Mouse (Mus musculus): ENCODE measurements around the gene Prkg1. TPM values are rescaled to one million over a fixed set of nuclear protein-coding genes. Genes with fewer than 3 reads are reported as not detected.

Prkg1 gene
- polyA plus RNA-seq (2014; fragmentation: Nextera tagmentation; extraction: Ambion mirVana) = 1.9 and 2.1 TPM in 2 replicates

GRCm38 (mm10) chr19:31764801-31765340, at the start of gene Prkg1:
Gene Prkg1, minus strand, starts transcription at chr19:31765033.
- peak within 1 kb of the TSS; percentile 60 for H3K9ac ChIP-seq (ENCODE audit: low read depth, low read length)
- peaks cover 14% of the 10 kb centered on the region for H3K4me1 ChIP-seq (ENCODE audit: control insufficient read depth, insufficient read depth, low read length)
- peak within 1 kb of the TSS; percentile 65 for H3K4me3 ChIP-seq (ENCODE audit: low read length)
- no peaks in the 10 kb centered on the region for H3K36me3 ChIP-seq (ENCODE audit: control insufficient read depth, insufficient read depth, low read length)
- no peaks in the 10 kb centered on the region for H3K9me3 ChIP-seq (ENCODE audit: control insufficient read depth, low read length)
- H3K4me2 ChIP-seq (replicated peaks; ENCODE audit: low read depth, low read length) = peak within 1 kb of the TSS; percentile 92
- under 1% methylated on average over 22 of the region's 23 CpGs for WGBS
- peak; percentile 83 for ATAC-seq (ENCODE audit: low FRiP score, low TSS enrichment)
- H3K27ac ChIP-seq (ENCODE audit: low read depth, low read length) = peak within 1 kb of the TSS; percentile 73; the same call in 1 of the 2 replicates
- no peaks in the 10 kb centered on the region for H3K27me3 ChIP-seq (ENCODE audit: control insufficient read depth, insufficient read depth, low read length)

DNA sequence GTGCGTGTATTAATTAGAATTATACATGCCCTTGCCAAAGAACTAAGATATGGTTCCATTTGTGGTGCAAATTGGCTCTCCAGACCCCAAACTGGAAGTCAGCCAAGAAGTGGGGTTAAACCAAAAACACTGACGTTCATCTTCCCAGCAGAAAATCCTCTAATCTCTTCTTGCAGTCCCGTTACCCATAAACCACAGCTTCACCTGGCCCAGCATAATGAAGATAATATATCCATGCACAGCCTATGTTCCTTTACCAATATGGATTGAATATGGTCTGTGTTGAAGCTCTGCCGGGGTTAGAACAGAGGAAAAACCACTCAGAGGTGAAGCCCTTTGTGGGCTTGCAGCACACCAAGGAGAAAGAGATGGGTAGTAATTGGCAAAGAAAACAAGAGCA, 48.3 kb upstream of the Prkg1 start:
- no peak overlapping the region for H3K9ac ChIP-seq (ENCODE audit: low read depth, low read length)
- H3K36me3 ChIP-seq (ENCODE audit: control insufficient read depth, insufficient read depth, low read length) = no peaks in the 10 kb centered on the region
- no peaks in the 10 kb centered on the region for H3K27me3 ChIP-seq (ENCODE audit: control insufficient read depth, insufficient read depth, low read length)
- 78% methylated on average over 4 of the region's 4 CpGs for WGBS
- H3K4me1 ChIP-seq (ENCODE audit: control insufficient read depth, insufficient read depth, low read length) = no peaks in the 10 kb centered on the region
- H3K4me2 ChIP-seq (replicated peaks; ENCODE audit: low read depth, low read length) = no peak overlapping the region
- H3K27ac ChIP-seq (ENCODE audit: low read depth, low read length) = no peak overlapping the region
- no peak for ATAC-seq (ENCODE audit: low FRiP score, low TSS enrichment)
- no peak overlapping the region for H3K4me3 ChIP-seq (ENCODE audit: low read length)
- no peaks in the 10 kb centered on the region for H3K9me3 ChIP-seq (ENCODE audit: control insufficient read depth, low read length)

- no peaks in the 10 kb centered on the region for H3K36me3 ChIP-seq (ENCODE audit: control insufficient read depth, insufficient read depth, low read length)
- no peak overlapping the region for H3K4me2 ChIP-seq (replicated peaks; ENCODE audit: low read depth, low read length)
- WGBS = 27% methylated on average over 5 of the region's 5 CpGs
- no peak overlapping the region for H3K9ac ChIP-seq (ENCODE audit: low read depth, low read length)
- H3K4me1 ChIP-seq (ENCODE audit: control insufficient read depth, insufficient read depth, low read length) = no peaks in the 10 kb centered on the region
- ATAC-seq (ENCODE audit: low FRiP score, low TSS enrichment) = no peak
- no peaks in the 10 kb centered on the region for H3K27me3 ChIP-seq (ENCODE audit: control insufficient read depth, insufficient read depth, low read length)
- H3K4me3 ChIP-seq (ENCODE audit: low read length) = no peak overlapping the region
- no peak overlapping the region for H3K27ac ChIP-seq (ENCODE audit: low read depth, low read length)
- H3K9me3 ChIP-seq (ENCODE audit: control insufficient read depth, low read length) = no peaks in the 10 kb centered on the region
Measured at GRCm38 (mm10) chr19:31811371-31811770, 46.5 kb upstream of the Prkg1 start.

GRCm38 (mm10) chr19:31805391-31805790, 40.6 kb upstream of the Prkg1 start:
- Histone ChIP-seq H3K4me2 (replicated peaks; ENCODE audit: low read depth, low read length) (no peak overlapping the region), H3K9ac (ENCODE audit: low read depth, low read length) (no peak overlapping the region), H3K36me3 (ENCODE audit: control insufficient read depth, insufficient read depth, low read length) (no peaks in the 10 kb centered on the region), H3K27ac (ENCODE audit: low read depth, low read length) (no peak overlapping the region), H3K27me3 (ENCODE audit: control insufficient read depth, insufficient read depth, low read length) (no peaks in the 10 kb centered on the region), H3K4me1 (ENCODE audit: control insufficient read depth, insufficient read depth, low read length) (no peaks in the 10 kb centered on the region), H3K4me3 (ENCODE audit: low read length) (no peak overlapping the region), H3K9me3 (ENCODE audit: control insufficient read depth, low read length) (no peaks in the 10 kb centered on the region)
- ATAC-seq (ENCODE audit: low FRiP score, low TSS enrichment) = no peak
- WGBS = 65% methylated on average over 7 of the region's 7 CpGs

- Histone ChIP-seq H3K9ac (ENCODE audit: low read depth, low read length) (no peak overlapping the region), H3K27ac (ENCODE audit: low read depth, low read length) (no peak overlapping the region), H3K27me3 (ENCODE audit: control insufficient read depth, insufficient read depth, low read length) (no peaks in the 10 kb centered on the region), H3K4me2 (replicated peaks; ENCODE audit: low read depth, low read length) (no peak overlapping the region), H3K36me3 (ENCODE audit: control insufficient read depth, insufficient read depth, low read length) (no peaks in the 10 kb centered on the region), H3K4me3 (ENCODE audit: low read length) (no peak overlapping the region), H3K4me1 (ENCODE audit: control insufficient read depth, insufficient read depth, low read length) (no peaks in the 10 kb centered on the region), H3K9me3 (ENCODE audit: control insufficient read depth, low read length) (no peaks in the 10 kb centered on the region)
- WGBS = 56% methylated on average over 9 of the region's 9 CpGs
- no peak for ATAC-seq (ENCODE audit: low FRiP score, low TSS enrichment)
Measured at GRCm38 (mm10) chr19:31795485-31796046, 30.7 kb upstream of the Prkg1 start.

DNA sequence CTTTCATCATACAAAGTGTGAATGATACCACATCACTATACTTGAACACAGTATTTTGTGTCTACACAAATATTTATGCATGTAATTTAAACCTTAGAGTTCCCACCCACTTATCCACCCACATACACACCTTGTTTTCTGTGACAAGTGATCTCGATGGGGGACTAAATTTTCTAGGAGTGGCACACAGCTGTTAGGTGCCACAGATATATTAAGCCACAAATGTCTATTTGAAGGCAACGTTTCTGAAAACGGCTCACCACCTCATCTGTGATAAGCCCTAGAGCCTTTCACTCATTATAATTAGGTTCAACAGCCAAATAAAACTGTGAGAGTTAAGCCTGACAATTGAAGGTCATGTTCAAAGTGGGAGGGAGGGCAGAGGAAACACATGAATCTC, 26.9 kb upstream of the Prkg1 start:
- whole genome bisulfite sequencing = 30% methylated on average over 3 of the region's 3 CpGs
- Histone ChIP-seq H3K9ac (ENCODE audit: low read depth, low read length) (no peak overlapping the region), H3K4me3 (ENCODE audit: low read length) (no peak overlapping the region), H3K4me1 (ENCODE audit: control insufficient read depth, insufficient read depth, low read length) (no peaks in the 10 kb centered on the region), H3K9me3 (ENCODE audit: control insufficient read depth, low read length) (no peaks in the 10 kb centered on the region), H3K4me2 (replicated peaks; ENCODE audit: low read depth, low read length) (no peak overlapping the region), H3K27me3 (ENCODE audit: control insufficient read depth, insufficient read depth, low read length) (no peaks in the 10 kb centered on the region), H3K27ac (ENCODE audit: low read depth, low read length) (no peak overlapping the region), H3K36me3 (ENCODE audit: control insufficient read depth, insufficient read depth, low read length) (no peaks in the 10 kb centered on the region)
- ATAC-seq (ENCODE audit: low FRiP score, low TSS enrichment) = no peak

GRCm38 (mm10) chr19:31781521-31782018, 16.7 kb upstream of the Prkg1 start:
- WGBS = 89% methylated on average over 3 of the region's 3 CpGs
- no peaks in the 10 kb centered on the region for H3K4me1 ChIP-seq (ENCODE audit: control insufficient read depth, insufficient read depth, low read length)
- H3K36me3 ChIP-seq (ENCODE audit: control insufficient read depth, insufficient read depth, low read length) = no peaks in the 10 kb centered on the region
- H3K9ac ChIP-seq (ENCODE audit: low read depth, low read length) = no peak overlapping the region
- H3K9me3 ChIP-seq (ENCODE audit: control insufficient read depth, low read length) = no peaks in the 10 kb centered on the region
- H3K27me3 ChIP-seq (ENCODE audit: control insufficient read depth, insufficient read depth, low read length) = no peaks in the 10 kb centered on the region
- H3K4me3 ChIP-seq (ENCODE audit: low read length) = no peak overlapping the region
- ATAC-seq (ENCODE audit: low FRiP score, low TSS enrichment) = no peak
- H3K27ac ChIP-seq (ENCODE audit: low read depth, low read length) = no peak overlapping the region
- H3K4me2 ChIP-seq (replicated peaks; ENCODE audit: low read depth, low read length) = no peak overlapping the region

GRCm38 (mm10) chr19:31781077-31781476, 16.2 kb upstream of the Prkg1 start:
- no peak for ATAC-seq (ENCODE audit: low FRiP score, low TSS enrichment)
- no peaks in the 10 kb centered on the region for H3K9me3 ChIP-seq (ENCODE audit: control insufficient read depth, low read length)
- 57% methylated on average over 2 of the region's 2 CpGs for WGBS
- H3K36me3 ChIP-seq (ENCODE audit: control insufficient read depth, insufficient read depth, low read length) = no peaks in the 10 kb centered on the region
- no peak overlapping the region for H3K4me2 ChIP-seq (replicated peaks; ENCODE audit: low read depth, low read length)
- no peak overlapping the region for H3K27ac ChIP-seq (ENCODE audit: low read depth, low read length)
- no peaks in the 10 kb centered on the region for H3K4me1 ChIP-seq (ENCODE audit: control insufficient read depth, insufficient read depth, low read length)
- no peak overlapping the region for H3K4me3 ChIP-seq (ENCODE audit: low read length)
- H3K9ac ChIP-seq (ENCODE audit: low read depth, low read length) = no peak overlapping the region
- H3K27me3 ChIP-seq (ENCODE audit: control insufficient read depth, insufficient read depth, low read length) = no peaks in the 10 kb centered on the region

- WGBS = 84% methylated on average over 1 of the region's 1 CpGs
- H3K27ac ChIP-seq (ENCODE audit: low read depth, low read length) = no peak overlapping the region
Measured at GRCm38 (mm10) chr19:31780222-31780621, 15.4 kb upstream of the Prkg1 start.

More at GRCm38 (mm10) chr19:31780222-31780621, 15.4 kb upstream of the Prkg1 start:
- ATAC-seq (ENCODE audit: low FRiP score, low TSS enrichment) = no peak
- Histone ChIP-seq H3K9ac (ENCODE audit: low read depth, low read length) (no peak overlapping the region), H3K9me3 (ENCODE audit: control insufficient read depth, low read length) (no peaks in the 10 kb centered on the region), H3K27me3 (ENCODE audit: control insufficient read depth, insufficient read depth, low read length) (no peaks in the 10 kb centered on the region), H3K36me3 (ENCODE audit: control insufficient read depth, insufficient read depth, low read length) (no peaks in the 10 kb centered on the region), H3K4me3 (ENCODE audit: low read length) (no peak overlapping the region), H3K4me1 (ENCODE audit: control insufficient read depth, insufficient read depth, low read length) (no peaks in the 10 kb centered on the region), H3K4me2 (replicated peaks; ENCODE audit: low read depth, low read length) (no peak overlapping the region)

Measured in kidney, embryonic 14.5 days (tissue).